Mouse (Mus musculus) spleen, adult 2 months (tissue): ENCODE measurements around the gene Ggt7. TPM values are rescaled to one million over a fixed set of nuclear protein-coding genes. Genes with fewer than 3 reads are reported as not detected.
A peak's percentile ranks its signal among the peaks of the same experiment; 100 is the strongest.

Source experiments
- DNase-seq, 2 experiments: peaks; one replicate each; pipeline versions ENCODE4 v3.0.0 to v3.0.0-alpha.2; 2012 to 2021; ENCODE audit warnings: low spot score in 2 of 2, low read depth in 1 of 2
- H3K27ac ChIP-seq: fragments of 200-500 bp; 2 replicates; pipeline ENCODE4 v1.5.1; 2012; ENCODE audit warnings: low read length, inconsistent platforms; ENCODE audit not compliant: insufficient read depth
- H3K27me3 ChIP-seq: fragments of 200-500 bp; 2 replicates; pipeline ENCODE4 v1.6.1; 2012; ENCODE audit warnings: mild to moderate bottlenecking, moderate library complexity, low read length, inconsistent platforms; ENCODE audit not compliant: control insufficient read depth, insufficient read depth
- H3K36me3 ChIP-seq: fragments of 200-500 bp; 2 replicates; pipeline ENCODE4 v1.6.1; 2012; ENCODE audit warnings: mild to moderate bottlenecking, low read length, inconsistent platforms; ENCODE audit not compliant: control insufficient read depth, insufficient read depth
- H3K4me1 ChIP-seq: fragments of 200-500 bp; 2 replicates; pipeline ENCODE4 v1.6.1; 2011; ENCODE audit warnings: inconsistent platforms; ENCODE audit not compliant: control insufficient read depth, insufficient read depth, insufficient read length
- H3K4me3 ChIP-seq: fragments of 200-500 bp; 2 replicates; pipeline ENCODE4 v1.5.1; 2011; ENCODE audit warnings: mild to moderate bottlenecking, inconsistent platforms; ENCODE audit not compliant: insufficient read depth, insufficient read length; ENCODE audit errors: extremely low read depth
- CTCF ChIP-seq: fragments of 200-500 bp; IDR thresholded peaks from 2 replicates; pipeline ENCODE4 v1.5.1; 2011; ENCODE audit warnings: mild to moderate bottlenecking, inconsistent platforms; ENCODE audit not compliant: insufficient read depth, insufficient read length, insufficient replicate concordance; ENCODE audit errors: extremely low read depth
- POLR2A ChIP-seq: fragments of 200-500 bp; IDR thresholded peaks from 2 replicates; pipeline ENCODE4 v1.6.1; 2011; ENCODE audit warnings: low read depth, low read length, inconsistent platforms
- WGBS: fragments of 180-500 bp; shearing (Covaris S2); methylation state at CpG from one replicate; pipeline ENCODE4 v1.1.7; 2018; 5-methylcytosine and 5-hydroxymethylcytosine counted together
- polyA plus RNA-seq: library from polyadenylated mRNA; depleted of rRNA; stranded (reverse); fragments of >200 nt; gene quantifications from 2 replicates; pipeline ENCODE4 v1.2.3, GENCODE M21; 2012; rRNA removed

The Ggt7 gene
- 8.1 and 9.6 TPM in 2 replicates for polyA plus RNA-seq

- H3K4me3 ChIP-seq: peak within 1 kb of the TSS; percentile 74
- 0 out of 2 replicates have a peak, but pooled peaks cover 2% of the 10 kb centered on the region for H3K27me3 ChIP-seq
- peaks cover 13% of the 10 kb centered on the region for H3K4me1 ChIP-seq
- H3K27ac ChIP-seq: peak within 1 kb of the TSS; percentile 38
- WGBS: 3% methylated on average over 70 of the region's 70 CpGs
- DNase-seq: peak; percentile 90 to 95
- peak; percentile 63; the same call in 1 of the 2 replicates for TF ChIP-seq CTCF
- peak; percentile 23; the same call in 1 of the 2 replicates for TF ChIP-seq POLR2A
- H3K36me3 ChIP-seq: no peaks in the 10 kb centered on the region
Measured at GRCm38 (mm10) chr2:155517455-155518423, at the start of gene Ggt7, which contains the start of gene Acss2. Gene Ggt7 (minus strand): TSS chr2:155518237. Gene Acss2 (plus strand): TSS chr2:155517948.

DNA sequence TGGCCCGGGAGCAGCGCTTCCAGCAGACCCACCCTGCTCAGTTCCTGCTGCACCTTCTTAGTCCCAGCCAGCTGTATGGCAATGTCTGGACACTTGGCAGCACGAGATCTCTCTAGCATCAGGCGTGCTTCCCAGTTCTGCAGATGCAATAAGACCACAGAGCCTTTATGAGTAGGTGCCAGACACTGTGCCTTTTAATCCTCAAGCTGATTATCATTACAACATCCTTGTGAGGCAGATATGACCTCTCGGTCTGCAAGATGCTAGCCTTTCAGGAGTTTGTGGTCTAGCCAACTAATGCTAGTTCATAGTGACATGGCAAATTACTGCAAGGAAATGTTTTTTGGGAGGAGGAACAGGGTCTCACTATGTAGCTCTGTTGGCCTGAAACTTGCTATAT is 49.7 kb upstream of the Ggt7 start:
- H3K36me3 ChIP-seq: 0 out of 2 replicates have a peak, but pooled peaks cover 1% of the 10 kb centered on the region

DNA sequence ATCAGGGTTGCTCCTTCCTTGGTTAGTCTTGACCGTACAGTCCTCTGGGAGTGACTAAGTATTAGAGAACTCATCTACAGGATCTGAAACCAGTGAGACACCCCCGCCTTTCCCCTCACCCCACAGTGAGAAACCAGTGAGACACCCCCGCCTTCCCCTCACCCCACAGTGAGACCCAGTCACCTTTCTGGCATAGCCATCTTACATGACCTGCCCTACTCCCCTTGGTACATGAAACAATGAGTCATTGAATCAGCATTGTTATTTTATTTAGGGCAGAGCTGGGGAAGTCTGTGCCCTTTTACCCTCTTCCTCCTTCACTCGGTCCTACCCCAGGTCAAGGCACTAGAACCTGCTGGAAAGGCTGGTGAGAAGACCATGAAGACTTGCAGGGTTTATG is 44.9 kb upstream of the Ggt7 start:
- Histone ChIP-seq H3K27ac (no peak overlapping the region), H3K4me3 (no peak overlapping the region), H3K27me3 (no peaks in the 10 kb centered on the region), H3K36me3 (peaks cover 1% of the 10 kb centered on the region; the same call in 1 of the 2 replicates), H3K4me1 (no peaks in the 10 kb centered on the region)
- WGBS: 74% methylated on average over 4 of the region's 4 CpGs
- TF ChIP-seq CTCF: no peak
- no peak for TF ChIP-seq POLR2A
- no peak for DNase-seq

More for the DNA sequence above, 49.7 kb upstream of the Ggt7 start:
- Histone ChIP-seq H3K4me1 (no peaks in the 10 kb centered on the region), H3K27me3 (no peaks in the 10 kb centered on the region), H3K27ac (no peak overlapping the region), H3K4me3 (no peak overlapping the region)
- WGBS: 80% methylated on average over 5 of the region's 5 CpGs
- DNase-seq: no peak
- TF ChIP-seq POLR2A (no peak), CTCF (no peak)

- no peak for DNase-seq
- Histone ChIP-seq H3K4me3 (no peak overlapping the region), H3K4me1 (no peaks in the 10 kb centered on the region), H3K36me3 (peaks cover 1% of the 10 kb centered on the region; the same call in 1 of the 2 replicates), H3K27me3 (no peaks in the 10 kb centered on the region), H3K27ac (no peak overlapping the region)
- TF ChIP-seq CTCF: no peak
- no peak for TF ChIP-seq POLR2A
- WGBS: 51% methylated on average over 1 of the region's 1 CpGs
Measured at GRCm38 (mm10) chr2:155562209-155562608, 44.2 kb upstream of the Ggt7 start.

DNA sequence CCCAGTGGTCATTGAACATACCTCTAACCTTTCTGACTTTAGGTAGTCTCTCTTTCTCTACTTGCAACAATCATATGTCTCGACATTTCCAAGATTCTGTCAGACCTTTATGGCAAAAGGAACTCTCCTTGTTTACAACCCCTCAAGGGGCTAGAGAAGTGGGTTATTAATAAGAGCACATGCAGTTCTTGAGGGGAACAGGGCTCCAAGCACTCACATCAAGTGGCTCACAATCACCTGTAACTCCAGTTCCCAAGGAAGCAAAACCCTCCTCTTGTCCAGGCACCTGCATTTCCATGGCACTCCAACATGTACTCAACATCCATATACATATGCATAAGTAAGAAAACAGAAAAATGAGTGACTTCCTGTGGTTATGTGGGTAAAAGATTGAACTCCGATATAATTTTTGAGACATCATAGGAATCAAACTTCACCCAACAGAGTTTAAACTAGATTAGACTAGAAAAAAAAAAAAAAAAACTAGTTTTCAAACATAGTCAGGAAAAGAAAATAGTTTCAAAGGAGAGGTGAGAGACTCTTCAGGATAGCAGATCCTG is 36.5 kb upstream of the Ggt7 start:
- Histone ChIP-seq H3K36me3 (peaks cover 3% of the 10 kb centered on the region; the same call in 1 of the 2 replicates), H3K4me1 (no peaks in the 10 kb centered on the region), H3K4me3 (no peak overlapping the region), H3K27ac (peak overlapping the region; percentile 67), H3K27me3 (no peaks in the 10 kb centered on the region)
- WGBS: 44% methylated on average over 2 of the region's 2 CpGs
- no peak for DNase-seq
- TF ChIP-seq POLR2A (no peak), CTCF (no peak)

DNA sequence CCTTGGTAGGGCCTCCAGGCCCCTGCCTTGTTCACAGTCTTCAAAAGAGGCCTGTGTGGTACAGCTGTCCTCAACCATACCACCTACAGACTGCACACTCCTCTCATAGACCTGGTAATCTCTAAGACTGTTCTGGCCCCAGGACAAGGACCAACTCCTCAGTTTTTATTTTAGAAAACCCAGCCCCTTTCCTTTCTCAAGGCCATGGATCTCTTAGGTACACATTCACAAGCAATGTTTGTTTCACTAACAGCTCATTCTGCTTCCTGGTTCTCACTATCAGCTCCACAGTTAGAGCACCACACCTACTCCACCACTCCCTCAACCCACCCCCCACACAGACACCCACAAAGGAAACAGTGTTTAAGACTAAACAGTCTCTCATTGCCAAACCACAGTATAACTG is 34.9 kb upstream of the Ggt7 start:
- peak in 1 of 2 experiments; percentile 15 for DNase-seq
- no peak for TF ChIP-seq CTCF
- no peak overlapping the region for H3K4me3 ChIP-seq
- no peaks in the 10 kb centered on the region for H3K4me1 ChIP-seq
- peak overlapping the region; percentile 87 for H3K27ac ChIP-seq
- no peaks in the 10 kb centered on the region for H3K27me3 ChIP-seq
- 0 out of 2 replicates have a peak, but pooled peaks cover 1% of the 10 kb centered on the region for H3K36me3 ChIP-seq

GRCm38 (mm10) chr2:155552336-155552735 is 34.3 kb upstream of the Ggt7 start:
- no peaks in the 10 kb centered on the region for H3K27me3 ChIP-seq
- no peak overlapping the region for H3K27ac ChIP-seq
- no peak overlapping the region for H3K4me3 ChIP-seq
- no peak for DNase-seq
- H3K4me1 ChIP-seq: no peaks in the 10 kb centered on the region
- 0 out of 2 replicates have a peak, but pooled peaks cover 1% of the 10 kb centered on the region for H3K36me3 ChIP-seq
- TF ChIP-seq POLR2A (no peak), CTCF (no peak)
